Mouse (Mus musculus) liver, adult 2 months (tissue): ENCODE data around the gene Eno2. TPM values are rescaled to one million over a fixed set of nuclear protein-coding genes. Genes with fewer than 3 reads are reported as not detected.

ENCODE experiments used
- DNase-seq: peaks from one replicate; pipeline ENCODE4 v3.0.0-alpha.2; 2011; ENCODE audit warnings: low read depth, low spot score; ENCODE audit errors: extremely low read depth
- H3K27ac ChIP-seq: fragments of 200-500 bp; replicated peaks from 2 replicates; pipeline ENCODE4 v1.5.1; 2012; ENCODE audit warnings: low read depth, mild to moderate bottlenecking, control low read depth, inconsistent platforms, low read length; ENCODE audit not compliant: insufficient read depth
- H3K27me3 ChIP-seq: fragments of 200-500 bp; 2 replicates; pipeline ENCODE4 v1.6.1; 2012; ENCODE audit warnings: mild to moderate bottlenecking, moderate library complexity, low read length, inconsistent platforms; ENCODE audit not compliant: control insufficient read depth, insufficient read depth
- H3K36me3 ChIP-seq: fragments of 200-500 bp; 2 replicates; pipeline ENCODE4 v1.6.1; 2012; ENCODE audit warnings: low read length, inconsistent platforms; ENCODE audit not compliant: control insufficient read depth, insufficient read depth
- H3K4me1 ChIP-seq: fragments of 200-500 bp; 2 replicates; pipeline ENCODE4 v1.6.1; 2011; ENCODE audit warnings: low read length; ENCODE audit not compliant: control insufficient read depth, insufficient read depth
- H3K4me3 ChIP-seq: fragments of 200-500 bp; 2 replicates; pipeline ENCODE4 v1.5.1; 2011; ENCODE audit warnings: low read depth, mild to moderate bottlenecking, control low read depth, low read length, moderate library complexity; ENCODE audit not compliant: insufficient read depth
- H3K79me2 ChIP-seq: fragments of 200-500 bp; 2 replicates; pipeline ENCODE4 v1.6.1; 2012; ENCODE audit warnings: inconsistent platforms, mild to moderate bottlenecking, low read length, moderate library complexity; ENCODE audit not compliant: control insufficient read depth, insufficient read depth
- H3K9ac ChIP-seq: fragments of 200-500 bp; 2 replicates; pipeline ENCODE4 v1.6.1; 2012; ENCODE audit warnings: low read depth, mild to moderate bottlenecking, control low read depth, inconsistent platforms, low read length
- CTCF ChIP-seq: fragments of 200-500 bp; IDR thresholded peaks from 2 replicates; pipeline ENCODE4 v1.5.1; 2011; ENCODE audit warnings: low read depth, low read length, control low read depth
- POLR2A ChIP-seq: fragments of 200-500 bp; IDR thresholded peaks from 2 replicates; pipeline ENCODE4 v1.6.1; 2011; ENCODE audit warnings: low read length, control low read depth; ENCODE audit not compliant: insufficient read depth; ENCODE audit errors: extremely low read depth
- WGBS: fragments of 180-500 bp; shearing (Covaris S2); methylation state at CpG from one replicate; pipeline ENCODE4 v1.1.7; 2018; 5-methylcytosine and 5-hydroxymethylcytosine counted together
- polyA plus RNA-seq: library from polyadenylated mRNA; depleted of rRNA; stranded (reverse); fragments of >200 nt; gene quantifications from 2 replicates; pipeline ENCODE4 v1.2.3, GENCODE M21; 2012
- total RNA-seq: library from RNA; depleted of rRNA; stranded (reverse); fragments of >200 nt; gene quantifications from 2 replicates; pipeline ENCODE4 v1.2.3, GENCODE M21; 2014

Eno2 gene
- total and polyA plus RNA-seq, 2 experiments = 0.09 to 0.34 TPM

GRCm38 (mm10) chr6:124732476-124733370, 36.8 kb downstream of the Eno2 start:
- 73% methylated on average over 19 of the region's 19 CpGs for whole genome bisulfite sequencing
- H3K27ac ChIP-seq = peak overlapping the region; percentile 56
- H3K4me1 ChIP-seq = no peaks in the 10 kb centered on the region
- H3K27me3 ChIP-seq = no peaks in the 10 kb centered on the region
- no peak for DNase-seq
- H3K4me3 ChIP-seq = peak overlapping the region; percentile 62
- H3K36me3 ChIP-seq = no peaks in the 10 kb centered on the region; the same call in 1 of the 2 replicates
- 0 out of 2 replicates have a peak, but pooled peaks have one; percentile 18 for TF ChIP-seq POLR2A
- no peak for TF ChIP-seq CTCF
- H3K9ac ChIP-seq = peak overlapping the region; percentile 63
- H3K79me2 ChIP-seq = no peaks in the 10 kb centered on the region; the same call in 1 of the 2 replicates

GRCm38 (mm10) chr6:124731038-124731437, 38.4 kb downstream of the Eno2 start:
- Histone ChIP-seq H3K27me3 (no peaks in the 10 kb centered on the region), H3K4me1 (no peaks in the 10 kb centered on the region), H3K4me3 (no peak overlapping the region), H3K27ac (no peak overlapping the region), H3K79me2 (no peaks in the 10 kb centered on the region; the same call in 1 of the 2 replicates), H3K36me3 (no peaks in the 10 kb centered on the region; the same call in 1 of the 2 replicates), H3K9ac (no peak overlapping the region)
- no peak for DNase-seq
- TF ChIP-seq CTCF (no peak), POLR2A (no peak)
- 89% methylated on average over 7 of the region's 7 CpGs for WGBS

- DNase-seq = peak; percentile 41
- H3K9ac ChIP-seq = no peak overlapping the region
- no peak for TF ChIP-seq POLR2A
- H3K79me2 ChIP-seq = no peaks in the 10 kb centered on the region; the same call in 1 of the 2 replicates
- H3K36me3 ChIP-seq = no peaks in the 10 kb centered on the region; the same call in 1 of the 2 replicates
- no peaks in the 10 kb centered on the region for H3K27me3 ChIP-seq
- 77% methylated on average over 8 of the region's 8 CpGs for WGBS
- H3K4me3 ChIP-seq = no peak overlapping the region
- H3K4me1 ChIP-seq = no peaks in the 10 kb centered on the region
- peak overlapping the region; percentile 24; the same call in 1 of the 2 replicates for H3K27ac ChIP-seq
Observed at GRCm38 (mm10) chr6:124729850-124730705, 39.4 kb downstream of the Eno2 start.

GRCm38 (mm10) chr6:124728621-124729020, 40.9 kb downstream of the Eno2 start:
- no peak for TF ChIP-seq CTCF
- TF ChIP-seq POLR2A = no peak
- H3K4me3 ChIP-seq = no peak overlapping the region
- no peaks in the 10 kb centered on the region; the same call in 1 of the 2 replicates for H3K36me3 ChIP-seq
- H3K79me2 ChIP-seq = no peaks in the 10 kb centered on the region; the same call in 1 of the 2 replicates
- no peaks in the 10 kb centered on the region for H3K27me3 ChIP-seq
- WGBS = 93% methylated on average over 10 of the region's 10 CpGs
- H3K27ac ChIP-seq = no peak overlapping the region
- H3K4me1 ChIP-seq = no peaks in the 10 kb centered on the region
- DNase-seq = no peak
- no peak overlapping the region for H3K9ac ChIP-seq

GRCm38 (mm10) chr6:124724472-124724871, 45.0 kb downstream of the Eno2 start:
- WGBS = 90% methylated on average over 10 of the region's 10 CpGs

More at GRCm38 (mm10) chr6:124724472-124724871, 45.0 kb downstream of the Eno2 start:
- no peak for TF ChIP-seq POLR2A
- TF ChIP-seq CTCF = no peak
- Histone ChIP-seq H3K27me3 (no peaks in the 10 kb centered on the region), H3K79me2 (no peaks in the 10 kb centered on the region), H3K27ac (no peak overlapping the region), H3K4me1 (peaks cover 7% of the 10 kb centered on the region; the same call in 1 of the 2 replicates), H3K9ac (no peak overlapping the region), H3K36me3 (no peaks in the 10 kb centered on the region), H3K4me3 (no peak overlapping the region)
- no peak for DNase-seq
